Mouse (Mus musculus) myocyte (in vitro differentiated cells): ENCODE measurements at regions not wholly inside any gene's neighbourhood (a gene's known extent, or its start where the extent isn't known, plus 50 kb on each side); places are given as distances from the start of the nearest gene placed in this dataset.

Experiments
- H3K27me3 ChIP-seq: one replicate; pipeline ENCODE4 v1.6.1; 2011; ENCODE audit not compliant: control insufficient read depth, insufficient read depth, insufficient read length
- H3K36me3 ChIP-seq: one replicate; pipeline ENCODE4 v1.6.1; 2011; ENCODE audit not compliant: control insufficient read depth, insufficient read depth
- H3K4me2 ChIP-seq: one replicate; pipeline ENCODE4 v1.6.1; 2011; ENCODE audit warnings: low read depth, control low read depth
- H3K4me3 ChIP-seq: one replicate; pipeline ENCODE4 v1.5.1; 2011; ENCODE audit warnings: mild to moderate bottlenecking, control low read depth, moderate library complexity
- H3K79me2 ChIP-seq: one replicate; pipeline ENCODE4 v1.6.1; 2011; ENCODE audit not compliant: control insufficient read depth, insufficient read depth
- H3ac ChIP-seq: one replicate; pipeline ENCODE4 v1.6.1; 2011; ENCODE audit not compliant: control insufficient read depth, insufficient read length
- CEBPB ChIP-seq: IDR thresholded peaks from 2 replicates; pipeline ENCODE4 v1.6.1; 2011; ENCODE audit warnings: mild to moderate bottlenecking, moderate library complexity; ENCODE audit not compliant: poor library complexity, insufficient read depth, severe bottlenecking
- E2F4 ChIP-seq: IDR thresholded peaks from one replicate; pipeline ENCODE4 v1.6.1; 2011; ENCODE audit warnings: mild to moderate bottlenecking, control low read depth, moderate library complexity; ENCODE audit not compliant: insufficient read depth
- MAX ChIP-seq: IDR thresholded peaks from one replicate; pipeline ENCODE4 v1.6.1; 2011; ENCODE audit warnings: low read depth, mild to moderate bottlenecking, control low read depth
- MYOD1 ChIP-seq, 3 experiments: IDR thresholded peaks; one replicate each; pipeline ENCODE4 v1.6.1; 2011; ENCODE audit warnings: control low read depth in 2 of 3, low read depth in 2 of 3, mild to moderate bottlenecking in 2 of 3, moderate library complexity in 1 of 3; ENCODE audit not compliant: insufficient read length in 2 of 3, control insufficient read depth in 1 of 3
- MYOG ChIP-seq, 3 experiments: IDR thresholded peaks; one replicate each; pipeline ENCODE4 v1.6.1; 2011; ENCODE audit warnings: control low read depth in 2 of 3, low read depth in 2 of 3, mild to moderate bottlenecking in 2 of 3; ENCODE audit not compliant: insufficient read length in 2 of 3, control insufficient read depth in 1 of 3, insufficient read depth in 1 of 3
- POLR2A ChIP-seq: IDR thresholded peaks from one replicate; pipeline ENCODE4 v1.6.1; 2011; ENCODE audit warnings: low read depth, mild to moderate bottlenecking, control low read depth, moderate library complexity; ENCODE audit not compliant: insufficient read length
- POLR2AphosphoS2 ChIP-seq: IDR thresholded peaks from one replicate; pipeline ENCODE4 v1.6.1; 2011; ENCODE audit warnings: low read depth, control low read depth; ENCODE audit not compliant: insufficient read length
- REST ChIP-seq: IDR thresholded peaks from one replicate; pipeline ENCODE4 v1.6.1; 2011; ENCODE audit warnings: mild to moderate bottlenecking, control low read depth, moderate library complexity; ENCODE audit not compliant: insufficient read depth, insufficient read length
- SRF ChIP-seq: IDR thresholded peaks from one replicate; pipeline ENCODE4 v1.6.1; 2011; ENCODE audit warnings: low read depth; ENCODE audit not compliant: control insufficient read depth, insufficient read length
- TCF12 ChIP-seq: IDR thresholded peaks from one replicate; pipeline ENCODE4 v1.6.1; 2011; ENCODE audit warnings: mild to moderate bottlenecking, control low read depth; ENCODE audit not compliant: poor library complexity, insufficient read depth, severe bottlenecking
- TCF3 ChIP-seq: IDR thresholded peaks from one replicate; pipeline ENCODE4 v1.6.1; 2011; ENCODE audit warnings: low read depth, control low read depth; ENCODE audit not compliant: insufficient read length
- USF1 ChIP-seq: IDR thresholded peaks from one replicate; pipeline ENCODE4 v1.6.1; 2011; ENCODE audit warnings: low read depth, mild to moderate bottlenecking, control low read depth, moderate library complexity

GRCm38 (mm10) chr7:82069629-82070450 lies 77.7 kb upstream of the Bnc1 start:
- no peak overlapping the region for H3ac ChIP-seq
- no peaks in the 10 kb centered on the region for H3K27me3 ChIP-seq
- H3K4me2 ChIP-seq, result no peak overlapping the region
- no peaks in the 10 kb centered on the region for H3K36me3 ChIP-seq
- TF ChIP-seq SRF, result no peak
- no peak for TF ChIP-seq POLR2A
- no peak for TF ChIP-seq USF1
- no peaks in the 10 kb centered on the region for H3K79me2 ChIP-seq
- no peak overlapping the region for H3K4me3 ChIP-seq

GRCm38 (mm10) chr7:82070946-82071727 lies 79.0 kb upstream of the Bnc1 start:
- Histone ChIP-seq H3K4me2 (no peak overlapping the region), H3K36me3 (no peaks in the 10 kb centered on the region), H3K79me2 (no peaks in the 10 kb centered on the region), H3K27me3 (no peaks in the 10 kb centered on the region), H3K4me3 (no peak overlapping the region), H3ac (no peak overlapping the region)
- no peak for TF ChIP-seq TCF12
- no peak for TF ChIP-seq USF1
- no peak for TF ChIP-seq CEBPB
- no peak for TF ChIP-seq SRF
- no peak for TF ChIP-seq POLR2A
- TF ChIP-seq TCF3, result no peak
- TF ChIP-seq MYOG (IDR thresholded peaks at IDR 0.05; ENCODE audit: control insufficient read depth in 1 of 3, insufficient read depth in 1 of 3, insufficient read length in 2 of 3, low read depth in 2 of 3), result no peak
- TF ChIP-seq E2F4, result no peak
- no peak for TF ChIP-seq REST
- no peak for TF ChIP-seq MYOD1 (IDR thresholded peaks at IDR 0.05; ENCODE audit: control insufficient read depth in 1 of 3, insufficient read length in 2 of 3, low read depth in 2 of 3)
- TF ChIP-seq POLR2AphosphoS2, result no peak
- no peak for TF ChIP-seq MAX

GRCm38 (mm10) chr7:82075359-82075758 lies 83.3 kb upstream of the Bnc1 start:
- no peak for TF ChIP-seq CEBPB
- no peak for TF ChIP-seq MYOD1 (IDR thresholded peaks at IDR 0.05; ENCODE audit: control insufficient read depth in 1 of 3, insufficient read length in 2 of 3, low read depth in 2 of 3)
- no peak for TF ChIP-seq MYOG (IDR thresholded peaks at IDR 0.05; ENCODE audit: control insufficient read depth in 1 of 3, insufficient read depth in 1 of 3, insufficient read length in 2 of 3, low read depth in 2 of 3)
- no peak for TF ChIP-seq USF1
- no peak for TF ChIP-seq TCF12
- no peak for TF ChIP-seq POLR2AphosphoS2
- TF ChIP-seq MAX, result no peak
- TF ChIP-seq E2F4, result no peak
- TF ChIP-seq SRF, result no peak
- H3K4me3 ChIP-seq, result no peak overlapping the region
- H3K4me2 ChIP-seq, result no peak overlapping the region
- H3K79me2 ChIP-seq, result no peaks in the 10 kb centered on the region
- no peaks in the 10 kb centered on the region for H3K27me3 ChIP-seq
- no peak overlapping the region for H3ac ChIP-seq
- no peaks in the 10 kb centered on the region for H3K36me3 ChIP-seq

- H3K36me3 ChIP-seq, result no peaks in the 10 kb centered on the region
- H3ac ChIP-seq, result no peak overlapping the region
- no peak for TF ChIP-seq MAX
- no peak for TF ChIP-seq CEBPB
- no peak for TF ChIP-seq MYOD1 (IDR thresholded peaks at IDR 0.05; ENCODE audit: control insufficient read depth in 1 of 3, insufficient read length in 2 of 3, low read depth in 2 of 3)
- no peak overlapping the region for H3K4me3 ChIP-seq
- no peaks in the 10 kb centered on the region for H3K79me2 ChIP-seq
- no peak overlapping the region for H3K4me2 ChIP-seq
- H3K27me3 ChIP-seq, result no peaks in the 10 kb centered on the region
Measured at GRCm38 (mm10) chr7:82081851-82082250, 89.8 kb upstream of the Bnc1 start.

GRCm38 (mm10) chr7:82082883-82083282 lies 90.8 kb upstream of the Sh3gl3 start:
- no peak for TF ChIP-seq SRF
- no peak for TF ChIP-seq CEBPB
- TF ChIP-seq E2F4, result no peak
- TF ChIP-seq MYOG (IDR thresholded peaks at IDR 0.05; ENCODE audit: control insufficient read depth in 1 of 3, insufficient read depth in 1 of 3, insufficient read length in 2 of 3, low read depth in 2 of 3), result no peak
- TF ChIP-seq TCF3, result no peak
- TF ChIP-seq TCF12, result no peak
- TF ChIP-seq MYOD1 (IDR thresholded peaks at IDR 0.05; ENCODE audit: control insufficient read depth in 1 of 3, insufficient read length in 2 of 3, low read depth in 2 of 3), result no peak
- TF ChIP-seq POLR2A, result no peak
- no peak for TF ChIP-seq POLR2AphosphoS2

More at GRCm38 (mm10) chr7:82082883-82083282, 90.8 kb upstream of the Sh3gl3 start:
- Histone ChIP-seq H3ac (no peak overlapping the region), H3K4me2 (no peak overlapping the region), H3K27me3 (no peaks in the 10 kb centered on the region), H3K4me3 (no peak overlapping the region), H3K79me2 (no peaks in the 10 kb centered on the region), H3K36me3 (no peaks in the 10 kb centered on the region)
